Mouse (Mus musculus) limb, embryonic 15.5 days (tissue): ENCODE data around the gene Hoxa6. TPM values are rescaled to one million over a fixed set of nuclear protein-coding genes. Genes with fewer than 3 reads are reported as not detected.

Source experiments
- ATAC-seq: fragments of 200-750 bp; cut with Nextera tagmentation; 2 replicates; pipeline ENCODE4 v1.8.0; 2017; ENCODE audit warnings: low read depth, moderate TSS enrichment; ENCODE audit not compliant: insufficient number of reproducible peaks, low FRiP score, low TSS enrichment
- H3K27ac ChIP-seq: fragments of 300-500 bp; sonication (generic); 2 replicates; pipeline ENCODE4 v1.5.1; 2015; ENCODE audit warnings: moderate library complexity, mild to moderate bottlenecking, inconsistent platforms
- H3K27me3 ChIP-seq: fragments of 300-500 bp; sonication (generic); 2 replicates; pipeline ENCODE4 v1.6.1; 2015; ENCODE audit warnings: inconsistent platforms
- H3K36me3 ChIP-seq: fragments of 300-500 bp; sonication (generic); 2 replicates; pipeline ENCODE4 v1.6.1; 2015; ENCODE audit warnings: inconsistent platforms
- H3K4me1 ChIP-seq: fragments of 300-500 bp; sonication (generic); 2 replicates; pipeline ENCODE4 v1.6.1; 2015; ENCODE audit warnings: inconsistent platforms
- H3K4me2 ChIP-seq: fragments of 300-500 bp; sonication (generic); 2 replicates; pipeline ENCODE4 v1.6.1; 2015; ENCODE audit warnings: mild to moderate bottlenecking, inconsistent platforms
- H3K4me3 ChIP-seq: fragments of 300-500 bp; sonication (generic); 2 replicates; pipeline ENCODE4 v1.5.1; 2015; ENCODE audit warnings: mild to moderate bottlenecking, inconsistent platforms
- H3K9ac ChIP-seq: fragments of 300-500 bp; sonication (generic); 2 replicates; pipeline ENCODE4 v1.6.1; 2015; ENCODE audit warnings: inconsistent platforms
- H3K9me3 ChIP-seq: fragments of 300-500 bp; sonication (generic); 2 replicates; pipeline ENCODE4 v1.6.1; 2016; ENCODE audit warnings: inconsistent platforms
- WGBS: fragments of 180-500 bp; shearing (Covaris S2); methylation state at CpG from one replicate; pipeline ENCODE4 v1.1.7; 2015; 5-methylcytosine and 5-hydroxymethylcytosine counted together
- polyA plus RNA-seq: library from polyadenylated mRNA; unstranded; fragments of >200 nt; fragmentation: Nextera tagmentation; extraction: Ambion mirVana; gene quantifications from 2 replicates; pipeline ENCODE4 v1.2.1, GENCODE M21; 2015

Hoxa6 gene
- polyA plus RNA-seq, 1 experiment from 2014 or later, result 1.1 TPM

- Histone ChIP-seq H3K27ac (no peak overlapping the region), H3K9ac (no peak overlapping the region), H3K27me3 (peaks cover 61% of the 10 kb centered on the region), H3K9me3 (no peaks in the 10 kb centered on the region), H3K4me1 (peaks cover 72% of the 10 kb centered on the region), H3K4me2 (no peak overlapping the region), H3K36me3 (peaks cover 5% of the 10 kb centered on the region; the same call in 1 of the 2 replicates), H3K4me3 (no peak overlapping the region)
- no peak for ATAC-seq
Measured at GRCm38 (mm10) chr6:52207684-52207976, 892 bp downstream of the Hoxa6 start.

GRCm38 (mm10) chr6:52206882-52207683, 1.4 kb downstream of the Hoxa6 start:
- no peaks in the 10 kb centered on the region for H3K9me3 ChIP-seq
- H3K27ac ChIP-seq, result no peak overlapping the region
- no peak for ATAC-seq
- peaks cover 65% of the 10 kb centered on the region for H3K27me3 ChIP-seq
- no peak overlapping the region for H3K4me3 ChIP-seq
- H3K4me1 ChIP-seq, result peaks cover 68% of the 10 kb centered on the region
- peaks cover 8% of the 10 kb centered on the region; the same call in 1 of the 2 replicates for H3K36me3 ChIP-seq
- no peak overlapping the region for H3K4me2 ChIP-seq
- WGBS, result 44% methylated on average over 4 of the region's 4 CpGs
- no peak overlapping the region for H3K9ac ChIP-seq

GRCm38 (mm10) chr6:52205638-52206621, 2.6 kb downstream of the Hoxa6 start:
- Histone ChIP-seq H3K9me3 (no peaks in the 10 kb centered on the region), H3K4me1 (peaks cover 57% of the 10 kb centered on the region), H3K36me3 (peaks cover 8% of the 10 kb centered on the region; the same call in 1 of the 2 replicates), H3K4me3 (no peak overlapping the region), H3K27me3 (peaks cover 68% of the 10 kb centered on the region), H3K27ac (no peak overlapping the region), H3K9ac (no peak overlapping the region), H3K4me2 (peak overlapping the region; percentile 8; the same call in 1 of the 2 replicates)
- WGBS, result 39% methylated on average over 55 of the region's 55 CpGs
- ATAC-seq, result no peak

GRCm38 (mm10) chr6:52205221-52205620, 3.3 kb downstream of the Hoxa6 start:
- no peak for ATAC-seq
- H3K4me2 ChIP-seq, result peak overlapping the region; percentile 8; the same call in 1 of the 2 replicates
- no peak overlapping the region for H3K4me3 ChIP-seq

GRCm38 (mm10) chr6:52204050-52204752, 4.3 kb downstream of the Hoxa6 start, which contains the start of gene Hoxa5:
Gene Hoxa5 (minus strand): TSS chr6:52204587.
- WGBS, result 6% methylated on average over 65 of the region's 65 CpGs
- no peaks in the 10 kb centered on the region for H3K9me3 ChIP-seq
- no peak within 1 kb of the TSS for H3K27ac ChIP-seq
- H3K9ac ChIP-seq, result peak within 1 kb of the TSS; percentile 42; the same call in 1 of the 2 replicates
- H3K4me2 ChIP-seq, result peak within 1 kb of the TSS; percentile 95
- H3K36me3 ChIP-seq, result peaks cover 8% of the 10 kb centered on the region; the same call in 1 of the 2 replicates
- peaks cover 50% of the 10 kb centered on the region for H3K4me1 ChIP-seq
- ATAC-seq, result no peak
- peak within 1 kb of the TSS; percentile 49 for H3K4me3 ChIP-seq
- peaks cover 71% of the 10 kb centered on the region for H3K27me3 ChIP-seq

More at GRCm38 (mm10) chr6:52205221-52205620, 3.3 kb downstream of the Hoxa6 start:
- Histone ChIP-seq H3K9me3 (no peaks in the 10 kb centered on the region), H3K4me1 (peaks cover 56% of the 10 kb centered on the region), H3K27ac (no peak overlapping the region), H3K9ac (no peak overlapping the region), H3K27me3 (peaks cover 73% of the 10 kb centered on the region), H3K36me3 (peaks cover 8% of the 10 kb centered on the region; the same call in 1 of the 2 replicates)
- WGBS, result 47% methylated on average over 14 of the region's 14 CpGs

GRCm38 (mm10) chr6:52203371-52204049, 5.0 kb downstream of the Hoxa6 start:
- ATAC-seq, result peak; percentile 37; the same call in 1 of the 2 replicates
- WGBS, result 11% methylated on average over 46 of the region's 46 CpGs
- Histone ChIP-seq H3K27ac (no peak overlapping the region), H3K9me3 (no peaks in the 10 kb centered on the region), H3K36me3 (peaks cover 8% of the 10 kb centered on the region; the same call in 1 of the 2 replicates), H3K27me3 (peaks cover 70% of the 10 kb centered on the region), H3K4me1 (peaks cover 43% of the 10 kb centered on the region), H3K4me3 (peak overlapping the region; percentile 49), H3K9ac (peak overlapping the region; percentile 42; the same call in 1 of the 2 replicates), H3K4me2 (peak overlapping the region; percentile 95)

- H3K4me2 ChIP-seq, result peak overlapping the region; percentile 95
- peaks cover 39% of the 10 kb centered on the region for H3K4me1 ChIP-seq
- WGBS, result 44% methylated on average over 10 of the region's 10 CpGs
- peaks cover 68% of the 10 kb centered on the region for H3K27me3 ChIP-seq
- no peak for ATAC-seq
- peak overlapping the region; percentile 49 for H3K4me3 ChIP-seq
- peaks cover 8% of the 10 kb centered on the region; the same call in 1 of the 2 replicates for H3K36me3 ChIP-seq
- no peaks in the 10 kb centered on the region for H3K9me3 ChIP-seq
- H3K9ac ChIP-seq, result no peak overlapping the region
- no peak overlapping the region for H3K27ac ChIP-seq
Measured at GRCm38 (mm10) chr6:52203121-52203370, 5.5 kb downstream of the Hoxa6 start.

GRCm38 (mm10) chr6:52202362-52203120, 6.0 kb downstream of the Hoxa6 start:
- no peaks in the 10 kb centered on the region for H3K9me3 ChIP-seq
- 61% methylated on average over 22 of the region's 22 CpGs for WGBS
- peaks cover 37% of the 10 kb centered on the region for H3K4me1 ChIP-seq
- H3K27me3 ChIP-seq, result peaks cover 71% of the 10 kb centered on the region
- H3K4me3 ChIP-seq, result peak overlapping the region; percentile 49
- H3K9ac ChIP-seq, result no peak overlapping the region
- ATAC-seq, result no peak
- peak overlapping the region; percentile 95; the same call in 1 of the 2 replicates for H3K4me2 ChIP-seq
- H3K36me3 ChIP-seq, result peaks cover 8% of the 10 kb centered on the region; the same call in 1 of the 2 replicates
- no peak overlapping the region for H3K27ac ChIP-seq

GRCm38 (mm10) chr6:52201269-52201668, 7.3 kb downstream of the Hoxa6 start:
- 71% methylated on average over 1 of the region's 1 CpGs for WGBS
- H3K27me3 ChIP-seq, result peaks cover 75% of the 10 kb centered on the region
- ATAC-seq, result no peak
- peaks cover 8% of the 10 kb centered on the region; the same call in 1 of the 2 replicates for H3K36me3 ChIP-seq
- no peak overlapping the region for H3K4me2 ChIP-seq
- H3K9ac ChIP-seq, result no peak overlapping the region
- H3K4me1 ChIP-seq, result peaks cover 29% of the 10 kb centered on the region
- H3K27ac ChIP-seq, result no peak overlapping the region
- H3K4me3 ChIP-seq, result no peak overlapping the region
- H3K9me3 ChIP-seq, result no peaks in the 10 kb centered on the region

- ATAC-seq, result no peak
- H3K9me3 ChIP-seq, result no peaks in the 10 kb centered on the region
- H3K4me3 ChIP-seq, result no peak overlapping the region
- peaks cover 76% of the 10 kb centered on the region for H3K27me3 ChIP-seq
- peaks cover 8% of the 10 kb centered on the region; the same call in 1 of the 2 replicates for H3K36me3 ChIP-seq
- no peak overlapping the region for H3K9ac ChIP-seq
- 46% methylated on average over 10 of the region's 10 CpGs for WGBS
- H3K4me2 ChIP-seq, result 0 out of 2 replicates have a peak overlapping the region, but pooled peaks have one; percentile 0
- peaks cover 25% of the 10 kb centered on the region for H3K4me1 ChIP-seq
- no peak overlapping the region for H3K27ac ChIP-seq
Measured at GRCm38 (mm10) chr6:52200751-52201250, 7.7 kb downstream of the Hoxa6 start.
